ENCODE assay signal across 19 mouse cellular contexts in genomic region chr11:12812021-12812420, GRCm38 (mm10).
"Had no signal": no experiment of that assay in that cellular context is flagged by ENCODE, and none has a peak within 500 bp of the region (broad histone marks: within the 10 kb centered on the region; RNA-seq: fewer than 3 reads in every experiment).

No protein-coding gene starts in this region.

- H3K9me3 ChIP-seq: lung, embryonic 15.5 days; megakaryocyte, embryonic 14.5 days; midbrain, embryonic 13.5 days; neural tube, embryonic 13.5 days; neural tube, embryonic 15.5 days; stomach, embryonic 15.5 days had no signal

- H3K4me3 ChIP-seq: lung, embryonic 15.5 days; megakaryocyte, embryonic 14.5 days; midbrain, embryonic 13.5 days; myocyte; neural tube, embryonic 13.5 days; neural tube, embryonic 15.5 days; stomach, embryonic 15.5 days had no signal

- H3K27me3 ChIP-seq: lung, embryonic 15.5 days; megakaryocyte, embryonic 14.5 days; midbrain, embryonic 13.5 days; neural tube, embryonic 13.5 days; neural tube, embryonic 15.5 days; stomach, embryonic 15.5 days had no signal

- H3K9ac ChIP-seq: lung, embryonic 15.5 days; midbrain, embryonic 13.5 days; neural tube, embryonic 13.5 days; neural tube, embryonic 15.5 days; stomach, embryonic 15.5 days had no signal

- H3K27ac ChIP-seq: lung, embryonic 15.5 days; macrophage; midbrain, embryonic 13.5 days; neural tube, embryonic 15.5 days; stomach, embryonic 15.5 days; stomach, postnatal 0 days had no signal

- DNase-seq: lung, adult 2 months; lung, postnatal 14 days; lung, postnatal 36 days; right cerebral cortex, postnatal 25 days; right cerebral cortex, postnatal 4 days; spleen, adult 18-20 months; thymus, adult 2 months; thymus, postnatal 25 days; thymus, postnatal 4 days had no signal

- H3K4me2 ChIP-seq: lung, embryonic 15.5 days; midbrain, embryonic 11.5 days had no signal

- H3K36me3 ChIP-seq: lung, embryonic 15.5 days; midbrain, embryonic 13.5 days; neural tube, embryonic 13.5 days; neural tube, embryonic 15.5 days; stomach, embryonic 15.5 days had no signal

- H3K4me1 ChIP-seq: lung, embryonic 15.5 days; megakaryocyte, embryonic 14.5 days; stomach, embryonic 15.5 days had no signal
